Mouse (Mus musculus) kidney, postnatal 0 days (tissue): ENCODE data around the gene 5430419D17Rik. TPM values are rescaled to one million over a fixed set of nuclear protein-coding genes. Genes with fewer than 3 reads are reported as not detected.
A peak's percentile ranks its signal among the peaks of the same experiment; 100 is the strongest.

Experiments
- ATAC-seq: fragments of 200-750 bp; cut with Nextera tagmentation; replicated peaks from 2 replicates; pipeline ENCODE4 v1.8.0; 2017; ENCODE audit warnings: low read depth, moderate number of reproducible peaks, moderate TSS enrichment, moderate library complexity; ENCODE audit not compliant: low FRiP score
- DNase-seq: peaks from one replicate; pipeline ENCODE4 v3.0.0-alpha.2; 2016; ENCODE audit warnings: low spot score
- H3K27ac ChIP-seq: fragments of 300-500 bp; sonication (generic); 2 replicates; pipeline ENCODE4 v1.5.1; 2014; ENCODE audit warnings: mild to moderate bottlenecking
- H3K27me3 ChIP-seq: fragments of 300-500 bp; sonication (generic); 2 replicates; pipeline ENCODE4 v1.6.1; 2014; ENCODE audit warnings: low read length, mixed read lengths; ENCODE audit not compliant: insufficient read depth
- H3K36me3 ChIP-seq: fragments of 300-500 bp; sonication (generic); 2 replicates; pipeline ENCODE4 v1.6.1; 2014; ENCODE audit warnings: low read length, mixed read lengths; ENCODE audit not compliant: insufficient read depth
- H3K4me1 ChIP-seq: fragments of 300-500 bp; sonication (generic); replicated peaks from 2 replicates; pipeline ENCODE4 v1.6.1; 2014; ENCODE audit warnings: antibody characterized with exemption, low read length, mixed read lengths; ENCODE audit not compliant: insufficient read depth
- H3K4me2 ChIP-seq: fragments of 300-500 bp; sonication (generic); 2 replicates; pipeline ENCODE4 v1.6.1; 2014; ENCODE audit warnings: mild to moderate bottlenecking, low read length, moderate library complexity, mixed read lengths
- H3K4me3 ChIP-seq: fragments of 300-500 bp; sonication (generic); replicated peaks from 2 replicates; pipeline ENCODE4 v1.5.1; 2014; ENCODE audit warnings: low read depth, low read length
- H3K9ac ChIP-seq: fragments of 300-500 bp; sonication (generic); 2 replicates; pipeline ENCODE4 v1.6.1; 2014; ENCODE audit warnings: low read depth, low read length
- H3K9me3 ChIP-seq: fragments of 300-500 bp; sonication (generic); replicated peaks from 2 replicates; pipeline ENCODE4 v1.6.1; 2016; ENCODE audit warnings: low read length, inconsistent platforms, mixed read lengths
- CTCF ChIP-seq: IDR thresholded peaks from 2 replicates; pipeline ENCODE4 v1.5.1; 2016; ENCODE audit warnings: antibody characterized with exemption, low read depth, mild to moderate bottlenecking, moderate library complexity
- WGBS: fragments of 180-500 bp; shearing (Covaris S2); extraction: QIAGEN DNeasy Blood & Tissue Kit; methylation state at CpG from one replicate; pipeline ENCODE4 v1.1.7; 2014; 5-methylcytosine and 5-hydroxymethylcytosine counted together
- polyA plus RNA-seq: library from polyadenylated mRNA; unstranded; fragments of >200 nt; fragmentation: Nextera tagmentation; extraction: Ambion mirVana; gene quantifications from 2 replicates; pipeline ENCODE4 v1.2.1, GENCODE M21; 2015

The 5430419D17Rik gene
- polyA plus RNA-seq, 1 experiment from 2014 or later: not detected

- WGBS: 77% methylated on average over 8 of the region's 8 CpGs
- ATAC-seq (no peak), DNase-seq (peak; percentile 7)
These were observed 122.9 kb downstream of the 5430419D17Rik start for GRCm38 (mm10) chr7:131297151-131297550.

GRCm38 (mm10) chr7:131303340-131303739, 129.1 kb downstream of the 5430419D17Rik start:
- Histone ChIP-seq H3K4me3 (no peak overlapping the region), H3K27me3 (no peaks in the 10 kb centered on the region), H3K4me2 (no peak overlapping the region), H3K9ac (no peak overlapping the region), H3K9me3 (no peaks in the 10 kb centered on the region), H3K36me3 (no peaks in the 10 kb centered on the region), H3K27ac (no peak overlapping the region), H3K4me1 (no peaks in the 10 kb centered on the region)
- WGBS: 57% methylated on average over 8 of the region's 8 CpGs
- TF ChIP-seq CTCF: no peak
- ATAC-seq: no peak
- DNase-seq: no peak

More at GRCm38 (mm10) chr7:131297151-131297550, 122.9 kb downstream of the 5430419D17Rik start:
- TF ChIP-seq CTCF: peak; percentile 44; the same call in 1 of the 2 replicates
- Histone ChIP-seq H3K4me2 (no peak overlapping the region), H3K27ac (no peak overlapping the region), H3K27me3 (no peaks in the 10 kb centered on the region), H3K4me3 (no peak overlapping the region), H3K36me3 (no peaks in the 10 kb centered on the region), H3K9me3 (no peaks in the 10 kb centered on the region), H3K4me1 (no peaks in the 10 kb centered on the region), H3K9ac (no peak overlapping the region)

- H3K4me1 ChIP-seq: no peaks in the 10 kb centered on the region
- H3K9ac ChIP-seq: no peak overlapping the region
- H3K4me2 ChIP-seq: no peak overlapping the region
- no peaks in the 10 kb centered on the region for H3K27me3 ChIP-seq
- ATAC-seq (no peak), DNase-seq (no peak)
- H3K36me3 ChIP-seq: no peaks in the 10 kb centered on the region
- no peak overlapping the region for H3K27ac ChIP-seq
- 70% methylated on average over 5 of the region's 5 CpGs for WGBS
- H3K9me3 ChIP-seq: no peaks in the 10 kb centered on the region
- no peak for TF ChIP-seq CTCF
- no peak overlapping the region for H3K4me3 ChIP-seq
These were observed 132.5 kb downstream of the 5430419D17Rik start for GRCm38 (mm10) chr7:131306733-131307132.

- DNase-seq: no peak
- Histone ChIP-seq H3K27ac (no peak overlapping the region), H3K9me3 (no peaks in the 10 kb centered on the region), H3K27me3 (no peaks in the 10 kb centered on the region), H3K36me3 (no peaks in the 10 kb centered on the region), H3K4me1 (no peaks in the 10 kb centered on the region), H3K4me2 (no peak overlapping the region), H3K4me3 (no peak overlapping the region), H3K9ac (no peak overlapping the region)
- no peak for TF ChIP-seq CTCF
- no peak for ATAC-seq
- WGBS: 73% methylated on average over 7 of the region's 7 CpGs
These were observed 140.3 kb downstream of the 5430419D17Rik start for GRCm38 (mm10) chr7:131314493-131314892.

- TF ChIP-seq CTCF: no peak
- ATAC-seq (no peak), DNase-seq (no peak)
- Histone ChIP-seq H3K9ac (no peak overlapping the region), H3K4me2 (no peak overlapping the region), H3K36me3 (no peaks in the 10 kb centered on the region), H3K9me3 (no peaks in the 10 kb centered on the region), H3K27me3 (no peaks in the 10 kb centered on the region), H3K4me1 (no peaks in the 10 kb centered on the region), H3K4me3 (no peak overlapping the region), H3K27ac (no peak overlapping the region)
- 76% methylated on average over 12 of the region's 12 CpGs for WGBS
These were observed 143.4 kb downstream of the 5430419D17Rik start for GRCm38 (mm10) chr7:131317587-131317986.

- TF ChIP-seq CTCF: no peak
- Histone ChIP-seq H3K27me3 (no peaks in the 10 kb centered on the region), H3K9me3 (no peaks in the 10 kb centered on the region), H3K4me1 (no peaks in the 10 kb centered on the region), H3K36me3 (no peaks in the 10 kb centered on the region), H3K9ac (no peak overlapping the region), H3K27ac (no peak overlapping the region), H3K4me2 (no peak overlapping the region), H3K4me3 (no peak overlapping the region)
- 34% methylated on average over 5 of the region's 7 CpGs for WGBS
- DNase-seq: peak; percentile 55
- ATAC-seq: no peak
These were observed 144.1 kb downstream of the 5430419D17Rik start for GRCm38 (mm10) chr7:131318340-131318739.

GRCm38 (mm10) chr7:131322192-131322591, 148.0 kb downstream of the 5430419D17Rik start, which contains the start of gene Cuzd1:
TSS of gene Cuzd1 (minus strand) at chr7:131322292.
- Histone ChIP-seq H3K4me2 (no peak within 1 kb of the TSS), H3K9ac (no peak within 1 kb of the TSS), H3K27me3 (no peaks in the 10 kb centered on the region), H3K36me3 (no peaks in the 10 kb centered on the region), H3K9me3 (no peaks in the 10 kb centered on the region), H3K4me3 (no peak within 1 kb of the TSS), H3K4me1 (no peaks in the 10 kb centered on the region), H3K27ac (no peak within 1 kb of the TSS)
- WGBS: 50% methylated on average over 2 of the region's 2 CpGs
- DNase-seq (no peak), ATAC-seq (no peak)
- TF ChIP-seq CTCF: no peak
